Mouse (Mus musculus) C2C12 (cell line): Measurements from ENCODE around the gene Gas2l2.

ENCODE experiments used
- CTCF ChIP-seq: IDR thresholded peaks from one replicate; pipeline ENCODE4 v1.5.1; 2011; ENCODE audit not compliant: control insufficient read depth, insufficient read depth, insufficient read length
- MYOG ChIP-seq: IDR thresholded peaks from one replicate; pipeline ENCODE4 v1.6.1; 2011; ENCODE audit not compliant: control insufficient read depth, insufficient read length; ENCODE audit errors: extremely low read depth
- USF1 ChIP-seq: IDR thresholded peaks from one replicate; pipeline ENCODE4 v1.6.1; 2011; ENCODE audit warnings: low read depth, mild to moderate bottlenecking, control low read depth, moderate library complexity

DNA sequence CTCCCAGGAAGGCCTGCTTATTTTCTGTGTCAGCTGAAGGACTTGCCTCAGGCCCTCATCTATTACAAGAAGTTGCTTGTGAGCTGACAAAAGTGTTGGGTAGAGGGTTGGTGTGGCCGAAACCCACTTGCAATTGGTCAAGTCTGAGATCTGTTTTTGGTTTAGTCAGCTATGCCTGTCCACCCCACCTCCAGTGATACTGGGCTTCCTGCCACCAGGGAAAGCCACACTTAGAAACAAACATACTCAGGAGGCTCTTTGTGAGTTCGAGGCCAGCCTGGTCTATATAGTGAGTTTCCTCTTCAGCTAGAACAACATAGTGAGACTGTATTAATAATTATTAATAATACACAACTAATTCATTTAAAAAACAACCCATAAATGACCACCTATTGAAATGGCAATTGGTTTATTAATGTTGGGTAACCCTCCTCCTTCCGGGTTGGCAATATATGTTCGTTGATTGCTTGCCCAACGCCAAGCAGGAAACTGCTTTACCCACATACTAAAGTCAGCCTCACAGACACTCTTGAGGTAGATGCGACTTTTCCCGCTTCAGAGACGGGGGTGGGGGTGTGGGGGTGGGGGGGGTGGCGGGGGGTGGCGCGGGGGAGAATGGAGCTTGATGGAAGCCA lies 10.3 kb upstream of the Gas2l2 start:
- TF ChIP-seq USF1 (no peak), CTCF (no peak), MYOG (no peak)
